Mouse (Mus musculus) midbrain, embryonic 14.5 days (tissue): ENCODE measurements around the gene Patj. TPM values are rescaled to one million over a fixed set of nuclear protein-coding genes. Genes with fewer than 3 reads are reported as not detected.

ENCODE experiments used
- ATAC-seq: fragments of 200-750 bp; cut with Nextera tagmentation; 2 replicates; pipeline ENCODE4 v1.8.0; 2017; ENCODE audit warnings: moderate number of reproducible peaks, moderate library complexity; ENCODE audit not compliant: low FRiP score, low TSS enrichment
- DNase-seq: peaks from one replicate; pipeline ENCODE4 v3.0.0-alpha.2; 2015
- H3K27ac ChIP-seq: fragments of 300-500 bp; sonication (generic); replicated peaks from 2 replicates; pipeline ENCODE4 v1.5.1; 2014; ENCODE audit warnings: mild to moderate bottlenecking, low read depth, low read length, moderate library complexity
- H3K27me3 ChIP-seq: fragments of 300-500 bp; sonication (generic); 2 replicates; pipeline ENCODE4 v1.6.1; 2014; ENCODE audit warnings: low read length, control low read depth, mixed read lengths; ENCODE audit not compliant: control insufficient read depth, insufficient read depth
- H3K36me3 ChIP-seq: fragments of 300-500 bp; sonication (generic); 2 replicates; pipeline ENCODE4 v1.6.1; 2014; ENCODE audit warnings: low read length, control low read depth; ENCODE audit not compliant: control insufficient read depth, insufficient read depth
- H3K4me1 ChIP-seq: fragments of 300-500 bp; sonication (generic); 2 replicates; pipeline ENCODE4 v1.6.1; 2014; ENCODE audit warnings: mild to moderate bottlenecking, antibody characterized with exemption, low read length, control low read depth; ENCODE audit not compliant: control insufficient read depth, insufficient read depth
- H3K4me2 ChIP-seq: fragments of 300-500 bp; sonication (generic); 2 replicates; pipeline ENCODE4 v1.6.1; 2014; ENCODE audit warnings: mild to moderate bottlenecking, low read length, moderate library complexity
- H3K4me3 ChIP-seq: fragments of 300-500 bp; sonication (generic); replicated peaks from 2 replicates; pipeline ENCODE4 v1.5.1; 2014; ENCODE audit warnings: low read depth, low read length
- H3K9ac ChIP-seq: fragments of 300-500 bp; sonication (generic); replicated peaks from 2 replicates; pipeline ENCODE4 v1.6.1; 2014; ENCODE audit warnings: mild to moderate bottlenecking, low read length, moderate library complexity
- H3K9me3 ChIP-seq: fragments of 300-500 bp; sonication (generic); 2 replicates; pipeline ENCODE4 v1.6.1; 2016; ENCODE audit warnings: low read length, control low read depth, mixed read lengths; ENCODE audit not compliant: control insufficient read depth
- WGBS: fragments of 180-500 bp; shearing (Covaris S2); extraction: QIAGEN DNeasy Blood & Tissue Kit; methylation state at CpG from one replicate; pipeline ENCODE4 v1.1.7; 2014; 5-methylcytosine and 5-hydroxymethylcytosine counted together
- polyA plus RNA-seq: library from polyadenylated mRNA; unstranded; fragments of >200 nt; fragmentation: Nextera tagmentation; extraction: Ambion mirVana; gene quantifications from 2 replicates; pipeline ENCODE4 v1.2.1, GENCODE M21; 2014

Patj gene
- polyA plus RNA-seq, 1 experiment from 2014 or later = 9.0 TPM

DNA sequence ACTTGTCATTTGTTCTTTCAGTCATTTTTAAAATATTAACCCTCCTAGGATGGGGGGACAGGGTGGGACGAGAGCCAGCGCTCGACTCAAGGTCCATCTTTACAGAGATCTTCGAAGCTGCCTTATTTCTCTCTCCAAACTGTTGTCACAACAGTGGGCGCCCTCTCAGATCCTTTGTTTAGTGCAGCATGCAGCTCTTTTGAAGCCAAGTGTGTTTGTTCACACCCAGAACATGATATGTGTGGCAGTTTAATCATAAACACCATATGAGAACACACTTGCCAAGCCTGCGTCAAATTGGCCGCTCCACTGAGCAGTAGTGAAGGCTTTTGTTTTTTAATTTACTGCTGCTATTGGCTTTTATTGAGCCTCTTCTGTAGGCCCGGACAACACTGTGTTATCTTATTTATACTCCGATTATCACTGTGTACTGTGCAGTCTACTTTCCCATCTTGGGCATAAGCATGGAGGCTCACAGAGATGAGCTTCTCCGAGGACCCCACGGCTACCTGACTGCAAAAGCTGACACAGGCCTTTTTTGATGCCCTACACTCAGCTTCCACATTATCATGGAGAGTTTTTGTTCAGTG, 291.2 kb downstream of the Patj start:
- Histone ChIP-seq H3K4me1 (peaks cover 9% of the 10 kb centered on the region; the same call in 1 of the 2 replicates), H3K36me3 (no peaks in the 10 kb centered on the region), H3K27ac (no peak overlapping the region), H3K4me2 (no peak overlapping the region), H3K9ac (no peak overlapping the region), H3K9me3 (peaks cover 3% of the 10 kb centered on the region; the same call in 1 of the 2 replicates), H3K27me3 (no peaks in the 10 kb centered on the region), H3K4me3 (no peak overlapping the region)
- no peak for ATAC-seq
- 80% methylated on average over 11 of the region's 11 CpGs for whole genome bisulfite sequencing
- DNase-seq = no peak

- 33% methylated on average over 11 of the region's 11 CpGs for WGBS
- ATAC-seq (peak; percentile 32; the same call in 1 of the 2 replicates), DNase-seq (peak; percentile 80)
- Histone ChIP-seq H3K27ac (peak overlapping the region; percentile 60; the same call in 1 of the 2 replicates), H3K4me1 (peaks cover 9% of the 10 kb centered on the region; the same call in 1 of the 2 replicates), H3K27me3 (no peaks in the 10 kb centered on the region), H3K4me2 (peak overlapping the region; percentile 30; the same call in 1 of the 2 replicates), H3K9ac (no peak overlapping the region), H3K9me3 (peaks cover 3% of the 10 kb centered on the region; the same call in 1 of the 2 replicates), H3K4me3 (no peak overlapping the region), H3K36me3 (no peaks in the 10 kb centered on the region)
Measured at GRCm38 (mm10) chr4:98688116-98688515, 292.5 kb downstream of the Patj start.

DNA sequence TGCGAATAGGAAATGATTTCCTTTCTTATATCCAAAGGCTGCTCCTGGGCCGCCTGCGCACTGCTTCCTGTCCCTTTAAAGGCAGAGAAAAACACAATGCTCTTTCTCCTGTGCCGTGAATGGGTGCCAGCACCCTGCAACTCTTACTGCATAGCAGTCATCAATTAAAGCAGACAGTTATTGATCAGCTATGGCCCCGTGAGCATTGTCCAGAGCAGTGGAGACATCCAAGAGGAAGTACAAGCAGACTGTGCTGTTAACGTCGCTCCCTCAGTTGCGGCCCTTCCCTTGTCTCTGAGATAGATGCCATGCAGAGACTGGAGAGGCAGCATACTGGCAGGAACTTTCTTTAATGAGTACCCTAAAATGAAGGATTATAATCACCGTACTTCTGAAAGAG, 292.9 kb downstream of the Patj start:
- no peak for DNase-seq
- no peak for ATAC-seq
- WGBS = 53% methylated on average over 9 of the region's 9 CpGs
- H3K9ac ChIP-seq = no peak overlapping the region
- H3K4me2 ChIP-seq = peak overlapping the region; percentile 30; the same call in 1 of the 2 replicates
- H3K4me1 ChIP-seq = peaks cover 9% of the 10 kb centered on the region; the same call in 1 of the 2 replicates
- H3K36me3 ChIP-seq = no peaks in the 10 kb centered on the region
- H3K4me3 ChIP-seq = no peak overlapping the region
- H3K27ac ChIP-seq = peak overlapping the region; percentile 60
- H3K27me3 ChIP-seq = no peaks in the 10 kb centered on the region
- H3K9me3 ChIP-seq = peaks cover 3% of the 10 kb centered on the region; the same call in 1 of the 2 replicates

DNA sequence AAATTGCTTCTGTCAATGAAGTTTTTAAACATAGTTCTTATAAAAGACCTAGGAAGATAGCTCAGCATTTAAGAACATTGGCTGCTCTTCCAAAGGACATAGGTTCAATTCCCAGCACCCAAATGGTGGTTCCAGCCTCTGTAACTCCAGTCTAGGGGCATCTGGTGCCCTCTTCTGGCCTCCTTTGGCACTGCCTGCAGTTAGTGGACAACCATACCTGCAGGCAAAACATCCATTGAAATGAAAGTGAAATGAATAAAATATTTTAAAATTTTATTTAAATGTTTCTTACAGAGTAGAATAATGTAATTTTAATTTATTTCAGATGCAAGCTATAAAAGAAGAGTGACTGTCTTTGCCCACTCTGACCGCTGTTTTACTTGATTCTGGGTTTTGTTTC, 294.4 kb downstream of the Patj start:
- no peak overlapping the region for H3K4me3 ChIP-seq
- H3K36me3 ChIP-seq = no peaks in the 10 kb centered on the region
- ATAC-seq = no peak
- H3K9me3 ChIP-seq = peaks cover 3% of the 10 kb centered on the region; the same call in 1 of the 2 replicates
- no peak for DNase-seq
- peaks cover 9% of the 10 kb centered on the region; the same call in 1 of the 2 replicates for H3K4me1 ChIP-seq
- H3K27ac ChIP-seq = no peak overlapping the region
- no peak overlapping the region for H3K4me2 ChIP-seq
- H3K27me3 ChIP-seq = no peaks in the 10 kb centered on the region
- no peak overlapping the region for H3K9ac ChIP-seq
- 95% methylated on average over 1 of the region's 1 CpGs for WGBS

- Histone ChIP-seq H3K9ac (no peak overlapping the region), H3K4me2 (no peak overlapping the region), H3K4me3 (no peak overlapping the region), H3K9me3 (peaks cover 3% of the 10 kb centered on the region; the same call in 1 of the 2 replicates), H3K4me1 (0 out of 2 replicates have a peak, but pooled peaks cover 5% of the 10 kb centered on the region), H3K27ac (no peak overlapping the region), H3K27me3 (no peaks in the 10 kb centered on the region), H3K36me3 (no peaks in the 10 kb centered on the region)
- no peak for ATAC-seq
- DNase-seq = no peak
- WGBS = 57% methylated on average over 9 of the region's 9 CpGs
Measured at GRCm38 (mm10) chr4:98693465-98694185, 298.0 kb downstream of the Patj start.

GRCm38 (mm10) chr4:98697932-98698331, 302.3 kb downstream of the Patj start:
- no peak overlapping the region for H3K4me2 ChIP-seq
- H3K27me3 ChIP-seq = no peaks in the 10 kb centered on the region
- DNase-seq (no peak), ATAC-seq (no peak)
- H3K9ac ChIP-seq = no peak overlapping the region
- 84% methylated on average over 4 of the region's 4 CpGs for WGBS
- no peaks in the 10 kb centered on the region for H3K4me1 ChIP-seq
- H3K9me3 ChIP-seq = no peaks in the 10 kb centered on the region
- no peak overlapping the region for H3K27ac ChIP-seq
- H3K4me3 ChIP-seq = no peak overlapping the region
- no peaks in the 10 kb centered on the region for H3K36me3 ChIP-seq

DNA sequence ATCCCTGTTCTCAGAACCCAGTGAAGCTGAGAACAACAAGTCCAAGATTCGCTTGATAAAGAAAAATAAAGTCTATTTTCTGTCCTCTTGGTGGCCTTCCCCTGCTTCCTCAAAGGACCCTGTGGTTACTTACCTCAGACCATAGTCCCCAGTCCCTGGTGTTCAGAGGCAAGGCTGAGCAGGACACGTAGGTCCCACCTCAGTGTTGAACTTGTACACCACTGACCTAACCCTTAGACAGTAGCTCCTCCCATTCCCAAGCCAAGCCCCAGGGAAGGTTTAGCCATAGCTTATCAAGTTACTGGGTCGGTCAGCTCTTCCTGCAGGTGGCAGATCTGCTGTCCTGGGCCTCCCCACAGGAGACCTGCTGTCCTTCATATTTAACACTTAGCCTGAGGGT, 303.3 kb downstream of the Patj start:
- no peak for DNase-seq
- Histone ChIP-seq H3K4me3 (no peak overlapping the region), H3K9me3 (no peaks in the 10 kb centered on the region), H3K4me1 (no peaks in the 10 kb centered on the region), H3K27ac (no peak overlapping the region), H3K4me2 (no peak overlapping the region), H3K9ac (no peak overlapping the region), H3K27me3 (no peaks in the 10 kb centered on the region), H3K36me3 (no peaks in the 10 kb centered on the region)
- WGBS = 70% methylated on average over 3 of the region's 3 CpGs
- ATAC-seq = no peak

GRCm38 (mm10) chr4:98700156-98700555, 304.6 kb downstream of the Patj start:
- H3K27me3 ChIP-seq = no peaks in the 10 kb centered on the region
- no peak overlapping the region for H3K27ac ChIP-seq
- WGBS = 87% methylated on average over 3 of the region's 3 CpGs
- no peak overlapping the region for H3K4me2 ChIP-seq
- H3K36me3 ChIP-seq = no peaks in the 10 kb centered on the region
- no peak for ATAC-seq
- H3K4me3 ChIP-seq = no peak overlapping the region
- no peaks in the 10 kb centered on the region for H3K4me1 ChIP-seq
- H3K9me3 ChIP-seq = no peaks in the 10 kb centered on the region
- no peak overlapping the region for H3K9ac ChIP-seq
- no peak for DNase-seq
